Mouse (Mus musculus) frontal cortex, postnatal 14 days (tissue): ENCODE results near the gene Ube4b.

Experiments used
- DNase-seq, 2 experiments: peaks; one replicate each; pipeline ENCODE4 v3.0.0; 2022; ENCODE audit warnings: low spot score in 2 of 2

Ube4b gene

GRCm38 (mm10) chr4:149395581-149395980 is 31.0 kb downstream of the Ube4b start:
- no peak for DNase-seq

GRCm38 (mm10) chr4:149394292-149394691 is 32.3 kb downstream of the Ube4b start:
- no peak for DNase-seq

GRCm38 (mm10) chr4:149393311-149393995 is 33.1 kb downstream of the Ube4b start:
- no peak for DNase-seq

- no peak for DNase-seq
Observed at GRCm38 (mm10) chr4:149392359-149392758, 34.2 kb downstream of the Ube4b start.

GRCm38 (mm10) chr4:149381001-149381400 is 45.5 kb downstream of the Ube4b start:
- no peak for DNase-seq

GRCm38 (mm10) chr4:149379881-149380280 is 46.7 kb downstream of the Ube4b start:
- no peak for DNase-seq

GRCm38 (mm10) chr4:149378819-149379218 is 47.7 kb downstream of the Ube4b start:
- no peak for DNase-seq

- no peak for DNase-seq
Observed at GRCm38 (mm10) chr4:149376034-149376433, 50.5 kb downstream of the Ube4b start.

- DNase-seq = no peak
Observed at GRCm38 (mm10) chr4:149374662-149375061, 51.9 kb downstream of the Ube4b start.

- no peak for DNase-seq
Observed at GRCm38 (mm10) chr4:149373927-149374326, 52.6 kb downstream of the Ube4b start.

- no peak for DNase-seq
Observed at GRCm38 (mm10) chr4:149373431-149373830, 53.1 kb downstream of the Ube4b start.

- DNase-seq = no peak
Observed at GRCm38 (mm10) chr4:149365702-149366370, 60.7 kb downstream of the Ube4b start.

- DNase-seq = peak; percentile 29 to 40
Observed at GRCm38 (mm10) chr4:149364896-149365295, 61.7 kb downstream of the Ube4b start.

GRCm38 (mm10) chr4:149361051-149361450 is 65.5 kb downstream of the Ube4b start:
- DNase-seq = no peak

GRCm38 (mm10) chr4:149360647-149361046 is 65.9 kb downstream of the Ube4b start:
- no peak for DNase-seq

- no peak for DNase-seq
Observed at GRCm38 (mm10) chr4:149357982-149358381, 68.6 kb downstream of the Ube4b start.

- DNase-seq = no peak
Observed at GRCm38 (mm10) chr4:149354671-149355070, 71.9 kb downstream of the Ube4b start.

- no peak for DNase-seq
Observed at GRCm38 (mm10) chr4:149351596-149352150, 74.9 kb downstream of the Ube4b start.

- DNase-seq = no peak
Observed at GRCm38 (mm10) chr4:149348963-149349362, 77.6 kb downstream of the Ube4b start.

GRCm38 (mm10) chr4:149345873-149346272 is 80.7 kb downstream of the Ube4b start:
- no peak for DNase-seq

- DNase-seq = no peak
Observed at GRCm38 (mm10) chr4:149344311-149344710, 82.2 kb downstream of the Ube4b start.

- no peak for DNase-seq
Observed at GRCm38 (mm10) chr4:149340680-149341079, 85.9 kb downstream of the Ube4b start.
